Mouse (Mus musculus): ENCODE data around the gene Eri3. TPM values are rescaled to one million over a fixed set of nuclear protein-coding genes. Genes with fewer than 3 reads are reported as not detected.

Eri3 gene
- total and polyA plus RNA-seq, 2 experiments from 2014 or later = 267 to 295 TPM

DNA sequence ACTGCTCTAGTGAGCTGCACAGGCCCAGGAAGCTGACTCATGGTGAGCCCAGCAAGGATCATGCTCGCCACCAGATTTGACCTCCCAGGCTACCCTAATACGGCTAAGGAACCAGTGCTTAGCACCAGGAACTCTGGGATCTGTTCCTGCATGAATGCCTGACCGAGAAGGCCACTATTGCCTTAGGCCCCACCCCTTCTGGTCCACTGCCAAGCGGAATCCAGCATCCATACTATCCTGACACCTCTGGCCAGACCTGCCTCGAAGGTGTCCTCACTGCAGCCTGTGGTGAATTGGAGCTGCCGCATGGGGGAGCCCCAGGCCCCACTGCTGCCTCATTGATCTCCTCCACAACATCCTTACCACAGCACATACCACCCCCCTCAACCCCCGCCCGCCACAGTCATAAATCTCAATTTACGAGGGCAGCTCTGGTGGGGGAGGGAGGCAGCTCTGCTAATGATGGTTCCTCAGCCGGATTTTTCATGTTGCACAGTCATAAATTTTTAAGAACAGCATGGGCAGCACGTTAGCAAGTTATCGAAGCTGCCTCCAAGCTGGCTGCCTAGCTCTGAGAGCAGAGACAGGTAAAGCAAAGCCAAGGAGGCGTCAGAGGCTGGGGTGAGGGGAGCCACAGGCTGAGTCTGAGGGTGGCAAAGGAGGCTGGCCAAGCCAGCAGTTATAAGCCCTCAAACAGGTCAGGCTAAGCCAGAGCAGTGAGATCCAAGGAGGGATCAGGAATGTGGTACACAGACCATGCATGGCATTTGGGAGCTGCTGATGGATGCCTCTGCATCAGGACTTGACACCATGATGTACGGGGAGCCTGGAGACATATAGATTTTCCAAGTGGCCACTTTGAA, 108.6 kb downstream of the Eri3 start:
- Histone ChIP-seq H3K4me3 (ENCODE audit: low read length) (no peak overlapping the region), H3K27ac (no peak overlapping the region), H3K4me2 (ENCODE audit: low read depth, low read length) (no peak overlapping the region), H3K4me1 (ENCODE audit: insufficient read depth, low read length) (peaks cover 2% of the 10 kb centered on the region; the same call in 1 of the 2 replicates), H3K9ac (replicated peaks; ENCODE audit: low read length) (no peak overlapping the region), H3K27me3 (ENCODE audit: insufficient read depth, low read length) (no peaks in the 10 kb centered on the region), H3K36me3 (ENCODE audit: insufficient read depth, low read length) (no peaks in the 10 kb centered on the region; the same call in 1 of the 2 replicates), H3K9me3 (ENCODE audit: low read length) (no peaks in the 10 kb centered on the region)
- DNase-seq (ENCODE audit: low spot score) (peak; percentile 49), ATAC-seq (peak; percentile 61)
- peak; percentile 58 for TF ChIP-seq CTCF (IDR thresholded peaks at IDR 0.05; ENCODE audit: low read depth)
- 55% methylated on average over 14 of the region's 14 CpGs for WGBS

- DNase-seq (ENCODE audit: low spot score) = no peak
- 93% methylated on average over 5 of the region's 5 CpGs for WGBS
- no peaks in the 10 kb centered on the region for H3K27me3 ChIP-seq (ENCODE audit: insufficient read depth, low read length)
- no peaks in the 10 kb centered on the region; the same call in 1 of the 2 replicates for H3K36me3 ChIP-seq (ENCODE audit: insufficient read depth, low read length)
- H3K4me2 ChIP-seq (ENCODE audit: low read depth, low read length) = no peak overlapping the region
- no peak overlapping the region for H3K9ac ChIP-seq (replicated peaks; ENCODE audit: low read length)
- no peak overlapping the region for H3K27ac ChIP-seq
- H3K9me3 ChIP-seq (ENCODE audit: low read length) = no peaks in the 10 kb centered on the region
- peaks cover 2% of the 10 kb centered on the region; the same call in 1 of the 2 replicates for H3K4me1 ChIP-seq (ENCODE audit: insufficient read depth, low read length)
- ATAC-seq = no peak
- H3K4me3 ChIP-seq (ENCODE audit: low read length) = no peak overlapping the region
- TF ChIP-seq CTCF (IDR thresholded peaks at IDR 0.05; ENCODE audit: low read depth) = no peak
Observed at GRCm38 (mm10) chr4:117660001-117660400, 109.8 kb downstream of the Eri3 start.

DNA sequence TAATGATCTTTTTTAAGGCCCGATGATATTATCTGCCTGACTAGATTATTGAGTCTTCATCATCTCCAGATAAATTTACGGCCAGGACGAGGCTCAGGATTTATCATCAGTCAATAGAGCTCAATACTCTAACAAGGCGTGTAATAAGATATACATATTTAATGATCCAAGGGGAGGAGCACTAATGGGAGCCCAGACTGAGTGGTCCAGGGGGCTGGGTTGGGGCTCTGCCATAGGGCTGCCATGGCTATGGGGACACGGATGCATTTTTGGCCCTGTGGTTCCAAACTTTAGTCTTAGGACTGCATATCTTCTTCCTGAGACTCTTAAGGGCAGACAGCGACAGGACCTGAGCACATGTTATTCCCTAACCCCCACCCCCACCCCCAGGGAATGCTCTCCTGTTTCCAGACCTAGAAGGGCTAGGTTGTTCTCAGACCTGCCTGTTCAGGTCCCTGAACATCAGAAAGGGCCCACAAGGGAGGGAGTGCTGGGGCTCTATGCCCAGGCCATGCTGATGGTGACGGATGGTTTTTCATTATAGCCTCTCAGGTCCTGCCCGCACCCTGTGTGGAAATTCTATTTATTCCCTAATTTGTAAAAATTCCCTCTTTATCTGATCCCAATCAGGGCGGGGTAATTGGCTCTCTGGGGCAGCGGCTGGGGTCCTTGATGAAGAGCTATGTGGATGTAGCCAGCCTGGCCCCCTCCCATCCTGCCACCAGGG, 114.4 kb downstream of the Eri3 start:
- Histone ChIP-seq H3K9ac (replicated peaks; ENCODE audit: low read length) (no peak overlapping the region), H3K27ac (no peak overlapping the region), H3K4me3 (ENCODE audit: low read length) (no peak overlapping the region), H3K4me1 (ENCODE audit: insufficient read depth, low read length) (no peaks in the 10 kb centered on the region), H3K9me3 (ENCODE audit: low read length) (no peaks in the 10 kb centered on the region), H3K27me3 (ENCODE audit: insufficient read depth, low read length) (no peaks in the 10 kb centered on the region), H3K36me3 (ENCODE audit: insufficient read depth, low read length) (no peaks in the 10 kb centered on the region; the same call in 1 of the 2 replicates), H3K4me2 (ENCODE audit: low read depth, low read length) (no peak overlapping the region)
- no peak for TF ChIP-seq CTCF (IDR thresholded peaks at IDR 0.05; ENCODE audit: low read depth)
- ATAC-seq (no peak), DNase-seq (ENCODE audit: low spot score) (no peak)
- 68% methylated on average over 10 of the region's 10 CpGs for WGBS

DNA sequence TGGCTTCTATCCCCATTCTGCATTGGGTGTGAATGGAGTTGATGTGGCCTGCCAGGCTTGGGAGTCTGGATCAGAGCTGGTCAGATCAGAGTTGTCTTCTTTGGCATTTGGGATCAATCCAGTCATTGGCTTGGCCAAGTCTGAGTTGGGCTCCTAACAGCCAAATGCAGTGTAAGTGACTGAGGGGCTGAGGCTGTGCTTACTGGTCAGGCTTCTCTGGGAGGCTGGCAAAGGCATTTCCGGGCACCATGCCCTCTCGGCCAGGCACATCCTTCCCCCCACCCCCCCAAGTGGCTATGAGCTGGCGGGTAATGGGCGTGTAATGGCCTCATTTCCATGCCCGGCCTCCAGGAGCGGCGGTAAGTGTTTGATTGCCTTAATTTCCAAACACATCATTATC, 115.4 kb downstream of the Eri3 start:
- ATAC-seq = peak; percentile 62; the same call in 1 of the 2 replicates
- no peaks in the 10 kb centered on the region for H3K9me3 ChIP-seq (ENCODE audit: low read length)
- TF ChIP-seq CTCF (IDR thresholded peaks at IDR 0.05; ENCODE audit: low read depth) = no peak
- no peaks in the 10 kb centered on the region for H3K27me3 ChIP-seq (ENCODE audit: insufficient read depth, low read length)
- no peak overlapping the region for H3K9ac ChIP-seq (replicated peaks; ENCODE audit: low read length)
- H3K4me3 ChIP-seq (ENCODE audit: low read length) = no peak overlapping the region
- no peaks in the 10 kb centered on the region; the same call in 1 of the 2 replicates for H3K36me3 ChIP-seq (ENCODE audit: insufficient read depth, low read length)
- DNase-seq (ENCODE audit: low spot score) = peak; percentile 75
- H3K4me2 ChIP-seq (ENCODE audit: low read depth, low read length) = no peak overlapping the region
- H3K4me1 ChIP-seq (ENCODE audit: insufficient read depth, low read length) = no peaks in the 10 kb centered on the region
- WGBS = 37% methylated on average over 7 of the region's 7 CpGs
- H3K27ac ChIP-seq = no peak overlapping the region

GRCm38 (mm10) chr4:117666054-117666453, 115.9 kb downstream of the Eri3 start:
- DNase-seq (ENCODE audit: low spot score) (no peak), ATAC-seq (no peak)
- Histone ChIP-seq H3K27ac (no peak overlapping the region), H3K36me3 (ENCODE audit: insufficient read depth, low read length) (no peaks in the 10 kb centered on the region), H3K9me3 (ENCODE audit: low read length) (no peaks in the 10 kb centered on the region), H3K27me3 (ENCODE audit: insufficient read depth, low read length) (no peaks in the 10 kb centered on the region), H3K9ac (replicated peaks; ENCODE audit: low read length) (no peak overlapping the region), H3K4me1 (ENCODE audit: insufficient read depth, low read length) (no peaks in the 10 kb centered on the region), H3K4me2 (ENCODE audit: low read depth, low read length) (no peak overlapping the region), H3K4me3 (ENCODE audit: low read length) (no peak overlapping the region)
- TF ChIP-seq CTCF (IDR thresholded peaks at IDR 0.05; ENCODE audit: low read depth) = no peak
- 72% methylated on average over 8 of the region's 8 CpGs for WGBS

- Histone ChIP-seq H3K36me3 (ENCODE audit: insufficient read depth, low read length) (peaks cover 19% of the 10 kb centered on the region), H3K9me3 (ENCODE audit: low read length) (no peaks in the 10 kb centered on the region), H3K4me1 (ENCODE audit: insufficient read depth, low read length) (no peaks in the 10 kb centered on the region), H3K4me3 (ENCODE audit: low read length) (no peak overlapping the region), H3K27ac (no peak overlapping the region), H3K9ac (replicated peaks; ENCODE audit: low read length) (no peak overlapping the region), H3K27me3 (ENCODE audit: insufficient read depth, low read length) (no peaks in the 10 kb centered on the region), H3K4me2 (ENCODE audit: low read depth, low read length) (no peak overlapping the region)
- TF ChIP-seq CTCF (IDR thresholded peaks at IDR 0.05; ENCODE audit: low read depth) = peak; percentile 15; the same call in 1 of the 2 replicates
- WGBS = 77% methylated on average over 7 of the region's 7 CpGs
- no peak for DNase-seq (ENCODE audit: low spot score)
- no peak for ATAC-seq
Observed at GRCm38 (mm10) chr4:117669874-117670273, 119.7 kb downstream of the Eri3 start.

Measured in hindbrain, postnatal 0 days (tissue).